Mouse (Mus musculus): Measurements from ENCODE around the gene Cdk17.

The Cdk17 gene

GRCm38 (mm10) chr10:93231893-93232292 is 71.2 kb downstream of the Cdk17 start:
- DNase-seq: no peak

DNA sequence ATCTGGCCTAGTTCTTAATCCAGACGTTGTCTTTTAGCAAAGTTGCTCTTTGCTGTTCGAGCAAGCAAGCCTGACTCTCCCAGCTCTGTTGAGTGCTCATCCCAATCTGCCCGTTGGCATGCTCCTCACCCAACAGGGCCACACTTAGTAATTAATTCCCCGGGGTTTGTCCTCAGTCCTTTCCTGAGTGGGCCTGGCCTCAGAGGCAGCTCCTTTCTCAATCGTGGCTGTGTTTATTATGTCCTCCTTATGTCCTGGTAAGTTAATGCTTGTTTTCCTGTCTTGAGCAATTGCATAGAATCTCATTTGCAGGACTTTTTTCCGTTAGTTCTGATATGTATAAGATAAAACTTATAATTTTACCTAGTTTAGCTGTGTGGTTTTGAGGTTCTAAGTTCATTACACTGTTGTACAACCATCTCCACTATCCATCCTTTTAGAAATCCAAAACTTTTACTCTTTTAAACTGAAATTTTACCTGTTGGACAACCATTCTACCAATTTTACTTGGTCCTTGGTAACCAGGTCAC is 73.1 kb downstream of the Cdk17 start:
- DNase-seq: no peak

- DNase-seq: no peak
These were observed 74.0 kb downstream of the Cdk17 start for GRCm38 (mm10) chr10:93234692-93235091.

GRCm38 (mm10) chr10:93239201-93239806 is 78.6 kb downstream of the Cdk17 start:
- no peak for DNase-seq

- no peak for DNase-seq
These were observed 81.5 kb downstream of the Cdk17 start for GRCm38 (mm10) chr10:93242208-93242607.

DNA sequence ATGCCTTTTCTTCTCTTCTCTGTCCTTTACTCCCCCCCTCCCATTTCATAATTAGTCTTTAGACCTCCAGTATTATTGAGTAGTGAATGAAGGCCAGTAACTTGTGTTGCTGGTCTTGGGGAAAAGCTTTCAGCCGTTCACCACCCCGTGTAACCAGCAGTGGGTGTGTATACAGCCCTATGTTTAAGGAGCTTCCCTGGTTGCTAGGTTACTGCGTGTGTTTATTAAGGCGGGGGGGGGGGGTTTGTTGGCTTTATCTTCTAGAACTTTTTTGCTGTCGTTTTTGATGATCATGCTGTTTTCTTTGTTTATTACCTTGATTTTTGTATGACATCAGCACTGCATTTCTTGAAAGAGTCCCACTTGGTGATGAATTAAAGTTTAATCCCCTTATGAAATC is 82.2 kb downstream of the Cdk17 start:
- DNase-seq: no peak

GRCm38 (mm10) chr10:93244209-93244705 is 83.6 kb downstream of the Cdk17 start:
- DNase-seq: no peak

- no peak for DNase-seq
These were observed 85.7 kb downstream of the Cdk17 start for GRCm38 (mm10) chr10:93246185-93246920.

DNA sequence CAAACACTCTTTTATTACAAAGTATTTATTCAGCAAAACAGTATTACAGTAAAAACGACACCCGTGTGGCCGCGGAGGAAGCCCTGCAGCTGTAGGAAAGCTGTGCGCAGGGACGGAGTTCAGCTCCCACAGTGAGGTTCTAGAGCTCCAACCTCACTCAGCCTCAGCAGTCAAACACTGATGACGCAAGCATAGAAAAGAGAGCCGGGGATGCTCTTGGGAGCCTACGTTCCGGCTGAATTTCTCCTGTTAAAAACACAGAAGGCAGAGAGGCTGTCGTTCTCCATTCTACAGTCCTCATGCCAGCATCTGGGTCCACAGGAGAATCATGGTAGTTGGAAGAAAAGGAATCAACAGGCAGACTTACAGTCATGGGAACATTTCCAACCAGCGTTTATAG is 86.7 kb downstream of the Cdk17 start:
- no peak for DNase-seq

GRCm38 (mm10) chr10:93247902-93248301 is 87.2 kb downstream of the Cdk17 start:
- no peak for DNase-seq

GRCm38 (mm10) chr10:93248416-93248815 is 87.7 kb downstream of the Cdk17 start:
- no peak for DNase-seq

DNA sequence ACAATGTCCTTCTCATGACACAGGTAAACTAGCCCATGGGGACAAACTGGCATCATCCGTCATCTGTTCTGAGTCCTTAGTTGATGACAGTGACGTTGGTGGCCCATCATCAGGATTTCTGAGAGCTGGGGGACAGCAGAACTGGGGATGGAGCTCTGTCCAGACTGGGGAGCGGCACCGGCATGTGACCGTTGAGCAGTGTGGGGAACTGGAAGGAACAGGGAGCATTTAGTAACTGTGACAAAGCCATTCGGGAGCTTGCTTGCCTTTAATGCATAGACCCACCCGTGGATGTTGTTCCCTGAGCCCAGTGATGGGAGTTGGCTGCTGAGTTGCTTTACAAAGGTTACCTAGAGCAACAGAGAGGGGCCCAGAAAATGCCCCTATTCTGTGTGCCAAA is 89.2 kb downstream of the Cdk17 start:
- no peak for DNase-seq

DNA sequence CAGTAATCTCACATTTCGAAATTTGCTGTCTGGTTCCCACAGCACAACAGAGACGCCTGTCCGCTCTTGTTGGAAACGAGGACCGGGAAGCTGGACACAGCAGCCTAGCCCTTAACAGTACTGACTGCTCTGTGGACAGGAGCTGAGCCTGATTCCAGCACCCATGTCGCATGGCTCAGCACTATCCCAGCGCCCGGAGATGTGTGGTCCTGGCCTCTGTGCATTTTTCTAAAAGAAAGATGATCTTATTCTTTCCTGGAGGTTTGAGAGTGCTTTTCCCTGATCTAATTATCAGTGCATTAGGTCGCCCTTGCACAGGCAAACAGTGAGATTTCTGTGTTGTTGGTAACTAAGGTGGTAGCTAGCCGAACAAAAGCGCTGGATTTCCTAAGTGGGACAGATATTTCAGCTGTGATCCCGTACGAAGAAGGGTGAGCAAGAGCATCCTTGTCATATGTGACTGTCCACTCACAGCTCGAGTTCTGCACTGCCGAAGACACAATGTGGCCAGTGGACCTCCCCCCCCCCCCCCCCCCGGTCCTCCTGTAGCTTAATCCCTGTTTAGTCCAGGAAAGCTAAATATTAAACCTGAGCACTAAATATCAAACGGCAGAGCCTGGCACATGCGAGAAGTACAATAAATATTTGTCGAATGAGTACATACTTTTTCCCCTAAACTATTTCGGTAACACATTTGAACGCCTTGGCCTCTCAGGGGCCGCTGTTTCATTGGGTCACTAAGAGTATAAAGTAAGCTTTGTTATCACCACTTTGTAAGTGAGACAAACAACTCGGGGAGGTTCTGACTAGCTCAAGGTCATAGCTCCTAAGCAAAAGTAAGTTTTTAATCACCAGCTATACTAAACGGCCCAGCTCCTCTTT is 90.0 kb downstream of the Cdk17 start:
- no peak for DNase-seq

DNA sequence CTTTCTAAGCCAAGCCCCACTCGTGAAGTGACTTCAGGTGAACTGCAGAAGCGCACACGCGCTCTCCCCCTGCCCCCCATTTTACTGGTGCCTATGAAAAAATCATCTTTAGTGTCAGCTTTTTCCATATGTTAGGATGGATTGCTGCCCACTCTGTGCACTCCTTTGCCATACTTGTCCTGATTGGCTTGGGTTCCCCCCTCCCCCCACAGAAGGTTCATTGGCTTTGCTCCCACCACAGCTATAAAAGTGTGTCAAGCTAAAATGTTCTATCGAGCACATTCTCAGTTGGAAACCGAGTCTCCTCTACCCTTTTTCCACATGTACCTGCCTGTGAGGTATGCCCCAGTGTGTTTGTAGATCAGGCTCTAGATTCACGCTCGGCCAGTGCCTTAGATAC is 90.8 kb downstream of the Cdk17 start:
- DNase-seq: no peak

GRCm38 (mm10) chr10:93252661-93253060 is 92.0 kb downstream of the Cdk17 start:
- DNase-seq: no peak

- DNase-seq: no peak
These were observed 92.5 kb downstream of the Cdk17 start for GRCm38 (mm10) chr10:93253156-93253555.

- peak; percentile 75 for DNase-seq
These were observed 94.6 kb downstream of the Cdk17 start for GRCm38 (mm10) chr10:93255294-93255693.

GRCm38 (mm10) chr10:93259826-93260225 is 99.2 kb downstream of the Cdk17 start:
- no peak for DNase-seq

GRCm38 (mm10) chr10:93261132-93261980 is 100.7 kb downstream of the Cdk17 start:
- peak; percentile 65 for DNase-seq

DNA sequence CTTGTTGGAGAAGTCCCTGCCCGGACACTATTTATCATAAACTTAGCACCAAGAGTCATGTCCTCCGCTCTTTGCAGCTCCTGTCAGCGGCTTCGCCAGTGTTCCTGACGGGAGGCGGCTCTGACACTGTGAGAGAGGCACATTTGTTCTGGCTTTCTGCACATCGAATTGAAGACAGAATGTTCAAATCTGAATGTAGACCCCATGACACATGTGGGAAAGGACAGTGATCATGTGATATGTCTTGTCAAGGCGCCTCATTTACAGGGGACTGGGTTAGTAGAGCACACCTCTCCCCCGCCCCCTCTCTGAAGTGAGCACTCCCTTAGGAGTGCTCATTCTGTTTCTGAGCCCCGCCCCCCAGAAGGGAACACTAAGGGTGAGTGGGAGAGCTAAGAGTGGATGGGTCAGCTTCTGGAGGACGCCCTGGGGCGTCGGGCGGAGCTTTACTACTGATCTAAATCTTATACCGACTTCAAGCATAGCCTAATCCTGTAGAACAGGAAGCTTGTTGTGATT is 101.4 kb downstream of the Cdk17 start:
- no peak for DNase-seq

GRCm38 (mm10) chr10:93263431-93263830 is 102.8 kb downstream of the Cdk17 start:
- DNase-seq: no peak

DNA sequence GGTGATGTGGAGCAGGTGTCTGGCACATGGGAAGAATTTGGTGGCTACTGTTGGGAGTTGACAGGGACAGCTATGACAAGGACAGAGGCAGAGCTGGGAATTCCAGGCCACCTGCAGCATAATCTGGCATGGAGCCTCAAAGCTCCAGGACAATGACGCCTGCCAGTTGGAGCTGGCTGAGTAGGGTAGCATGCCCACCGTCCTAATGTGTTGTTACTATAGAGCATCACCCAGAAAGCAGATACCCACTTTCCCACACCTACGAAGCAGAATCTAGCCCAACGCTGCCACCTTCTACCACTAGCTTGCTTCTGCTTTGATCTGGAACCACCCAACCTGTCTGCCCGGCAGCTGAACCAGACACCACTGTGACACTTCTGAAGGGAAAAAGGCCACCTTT is 103.3 kb downstream of the Cdk17 start:
- DNase-seq: no peak

Measured in cerebellum, adult 8-10 months (tissue).